Mouse (Mus musculus): ENCODE measurements around the gene Klk1.

DNA sequence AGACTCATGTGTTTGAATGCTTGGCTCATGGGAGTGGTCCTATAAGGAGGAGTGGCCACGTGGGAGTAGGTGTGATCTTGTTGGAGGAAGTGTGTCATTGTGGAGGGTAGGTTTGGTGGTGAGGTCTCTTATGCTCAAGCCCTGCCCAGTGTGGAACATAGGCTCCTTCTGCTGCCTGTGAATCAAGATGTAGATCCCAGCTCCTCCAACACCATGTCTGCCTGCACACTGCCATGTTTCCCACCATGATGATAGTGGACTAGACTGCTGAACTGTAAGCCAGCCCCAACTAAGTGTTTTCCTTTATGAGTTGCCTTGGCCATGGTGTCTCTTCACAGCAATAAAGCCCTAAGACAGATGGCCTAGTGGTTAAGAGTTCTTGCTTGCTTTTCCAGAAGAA lies 18.9 kb downstream of the Klk1 start:
- no peak for TF ChIP-seq CTCF (IDR thresholded peaks at IDR 0.05; ENCODE audit: low read depth)
- TF ChIP-seq EP300 (optimal IDR thresholded peaks at IDR 0.05) = no peak
